Mouse (Mus musculus) kidney, embryonic 15.5 days (tissue): Measurements from ENCODE around the gene 0610010F05Rik. TPM values are rescaled to one million over a fixed set of nuclear protein-coding genes. Genes with fewer than 3 reads are reported as not detected.
"Not testable (repeated sequence)": the region's sequence is repeated elsewhere in the genome, so short reads cannot be mapped to it uniquely, and the experiment has no call there.

Experiments
- ATAC-seq: fragments of 200-750 bp; cut with Nextera tagmentation; replicated peaks from 2 replicates; pipeline ENCODE4 v1.8.0; 2017; ENCODE audit warnings: moderate TSS enrichment; ENCODE audit not compliant: low FRiP score
- H3K27ac ChIP-seq: fragments of 300-500 bp; sonication (generic); 2 replicates; pipeline ENCODE4 v1.5.1; 2015; ENCODE audit warnings: mild to moderate bottlenecking, inconsistent platforms
- H3K27me3 ChIP-seq: fragments of 300-500 bp; sonication (generic); 2 replicates; pipeline ENCODE4 v1.6.1; 2015; ENCODE audit warnings: inconsistent platforms
- H3K36me3 ChIP-seq: fragments of 300-500 bp; sonication (generic); 2 replicates; pipeline ENCODE4 v1.6.1; 2015; ENCODE audit warnings: inconsistent platforms
- H3K4me1 ChIP-seq: fragments of 300-500 bp; sonication (generic); 2 replicates; pipeline ENCODE4 v1.6.1; 2015; ENCODE audit warnings: inconsistent platforms
- H3K4me2 ChIP-seq: fragments of 300-500 bp; sonication (generic); 2 replicates; pipeline ENCODE4 v1.6.1; 2015; ENCODE audit warnings: moderate library complexity, mild to moderate bottlenecking, inconsistent platforms
- H3K4me3 ChIP-seq: fragments of 300-500 bp; sonication (generic); replicated peaks from 2 replicates; pipeline ENCODE4 v1.5.1; 2015; ENCODE audit warnings: mild to moderate bottlenecking, inconsistent platforms
- H3K9ac ChIP-seq: fragments of 300-500 bp; sonication (generic); 2 replicates; pipeline ENCODE4 v1.6.1; 2015; ENCODE audit warnings: mild to moderate bottlenecking, inconsistent platforms
- H3K9me3 ChIP-seq: fragments of 300-500 bp; sonication (generic); replicated peaks from 2 replicates; pipeline ENCODE4 v1.6.1; 2016; ENCODE audit warnings: inconsistent platforms
- WGBS: fragments of 180-500 bp; shearing (Covaris S2); methylation state at CpG from one replicate; pipeline ENCODE4 v1.1.7; 2015; ENCODE audit warnings: mixed read lengths; 5-methylcytosine and 5-hydroxymethylcytosine counted together
- polyA plus RNA-seq: library from polyadenylated mRNA; unstranded; fragments of >200 nt; fragmentation: Nextera tagmentation; extraction: Ambion mirVana; gene quantifications from 2 replicates; pipeline ENCODE4 v1.2.1, GENCODE M21; 2015

0610010F05Rik gene
- polyA plus RNA-seq, 1 experiment from 2014 or later: 23.2 TPM

DNA sequence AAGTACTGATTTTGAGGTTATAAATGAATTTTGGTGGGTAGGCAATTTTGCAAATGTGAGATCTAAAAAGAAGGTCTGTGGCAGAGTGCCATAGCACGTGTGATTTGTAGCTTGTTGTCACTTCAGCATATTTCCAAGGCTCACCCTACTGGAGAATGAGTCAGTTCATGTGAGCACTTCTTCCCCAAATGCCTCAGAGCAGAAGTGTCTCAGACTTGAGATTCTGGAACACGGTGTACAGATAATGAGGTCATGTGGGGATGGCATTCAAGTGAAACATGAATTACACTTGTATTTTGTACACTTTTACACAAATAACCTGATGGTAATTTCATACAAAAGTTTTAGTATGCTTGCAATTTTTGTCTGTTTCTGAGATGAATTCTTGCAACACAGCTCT lies 24.4 kb upstream of the 0610010F05Rik start:
- H3K27me3 ChIP-seq: no peaks in the 10 kb centered on the region
- no peak overlapping the region for H3K4me2 ChIP-seq
- 81% methylated on average over 2 of the region's 2 CpGs for WGBS
- H3K9me3 ChIP-seq: no peaks in the 10 kb centered on the region
- peaks cover 7% of the 10 kb centered on the region; the same call in 1 of the 2 replicates for H3K4me1 ChIP-seq
- no peak for ATAC-seq
- no peak overlapping the region for H3K4me3 ChIP-seq
- no peak overlapping the region for H3K27ac ChIP-seq
- no peak overlapping the region for H3K9ac ChIP-seq
- no peaks in the 10 kb centered on the region; the same call in 1 of the 2 replicates for H3K36me3 ChIP-seq

DNA sequence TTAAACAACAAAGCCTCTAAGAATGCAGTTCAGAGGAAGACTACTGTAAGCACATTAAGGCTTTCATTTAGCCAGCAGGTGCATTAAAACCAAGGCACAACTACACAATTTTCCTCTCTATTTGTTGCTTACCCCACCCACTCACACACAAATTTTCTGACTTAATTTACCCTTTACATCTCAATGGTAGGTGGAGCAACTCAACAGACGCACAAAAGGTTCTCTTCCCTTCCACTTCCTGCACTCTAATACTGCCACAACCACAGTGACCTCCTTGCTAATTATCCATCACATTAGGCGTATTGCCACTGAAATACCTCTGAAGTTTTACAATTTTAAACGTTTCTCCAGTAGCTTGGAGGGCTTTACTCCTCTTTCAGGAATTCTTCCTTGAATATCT lies 20.2 kb upstream of the 0610010F05Rik start:
- Histone ChIP-seq H3K9me3 (no peaks in the 10 kb centered on the region), H3K4me1 (no peaks in the 10 kb centered on the region), H3K9ac (no peak overlapping the region), H3K4me3 (no peak overlapping the region), H3K27me3 (no peaks in the 10 kb centered on the region), H3K36me3 (peaks cover 26% of the 10 kb centered on the region), H3K27ac (no peak overlapping the region), H3K4me2 (no peak overlapping the region)
- no peak for ATAC-seq
- 65% methylated on average over 3 of the region's 3 CpGs for WGBS

DNA sequence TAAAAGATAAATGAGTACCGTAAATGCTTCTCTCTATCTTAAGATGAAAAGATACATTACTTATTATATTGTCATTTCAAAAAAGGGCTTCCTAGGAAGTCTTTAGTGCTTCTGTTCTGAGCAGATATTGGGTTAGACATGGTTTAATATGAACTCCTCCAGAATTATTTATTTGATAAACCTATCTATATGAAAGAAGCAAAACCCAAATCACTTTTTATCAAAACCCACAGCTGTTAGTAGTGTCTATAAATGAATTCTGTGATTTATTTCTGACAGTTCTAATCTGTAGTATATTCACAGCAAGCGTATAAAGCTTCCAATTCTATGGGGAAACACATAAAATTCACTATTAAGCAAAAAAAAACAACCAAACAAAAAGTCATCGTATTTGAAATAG lies 14.4 kb upstream of the 0610010F05Rik start:
- H3K27ac ChIP-seq: no peak overlapping the region
- ATAC-seq: no peak
- H3K9me3 ChIP-seq: no peaks in the 10 kb centered on the region
- H3K4me2 ChIP-seq: no peak overlapping the region
- H3K36me3 ChIP-seq: peaks cover 49% of the 10 kb centered on the region
- no peaks in the 10 kb centered on the region for H3K27me3 ChIP-seq
- no peaks in the 10 kb centered on the region for H3K4me1 ChIP-seq
- H3K4me3 ChIP-seq: no peak overlapping the region
- 91% methylated on average over 3 of the region's 3 CpGs for WGBS
- H3K9ac ChIP-seq: no peak overlapping the region

DNA sequence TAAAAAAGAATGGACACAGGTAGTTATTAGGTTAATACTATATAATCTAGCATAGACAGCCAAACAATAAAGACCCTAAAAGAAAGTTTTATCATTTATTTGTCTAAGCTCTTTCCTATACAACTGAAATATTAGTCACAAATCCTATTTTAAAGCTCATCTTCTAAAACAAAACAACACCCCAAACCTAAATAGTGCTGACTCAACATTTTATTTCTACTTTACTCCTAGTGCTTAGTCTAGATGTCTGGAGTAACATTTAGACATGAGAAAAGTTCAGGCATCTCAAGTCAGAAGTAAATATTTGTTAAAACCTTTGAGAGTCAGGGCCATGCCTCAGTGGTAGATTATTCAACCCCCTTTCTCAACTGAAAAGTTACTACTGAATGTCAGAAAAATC lies 14.0 kb upstream of the 0610010F05Rik start:
- ATAC-seq: no peak
- H3K4me1 ChIP-seq: no peaks in the 10 kb centered on the region
- H3K9me3 ChIP-seq: no peaks in the 10 kb centered on the region
- peaks cover 52% of the 10 kb centered on the region for H3K36me3 ChIP-seq
- H3K27ac ChIP-seq: no peak overlapping the region
- H3K9ac ChIP-seq: no peak overlapping the region
- no peak overlapping the region for H3K4me3 ChIP-seq
- H3K27me3 ChIP-seq: no peaks in the 10 kb centered on the region
- no peak overlapping the region for H3K4me2 ChIP-seq

DNA sequence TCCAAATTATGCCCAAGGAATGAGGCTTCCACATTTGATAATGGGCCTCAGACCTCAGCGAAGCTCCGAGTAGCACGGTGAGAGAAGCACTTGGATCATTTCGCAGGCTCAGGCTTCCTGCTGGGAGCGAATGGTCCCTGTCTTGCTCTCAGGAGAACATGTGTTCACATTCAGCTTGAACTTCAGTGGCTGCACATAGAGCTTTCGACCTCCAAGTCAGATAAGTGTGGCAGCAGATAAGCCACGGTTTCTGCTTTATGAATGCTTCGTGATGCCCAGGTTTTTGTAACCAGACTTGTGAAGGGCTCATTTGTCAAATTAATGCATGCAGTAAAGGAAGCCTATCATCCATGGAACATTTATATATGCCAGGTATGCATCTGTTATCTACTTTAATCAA lies 1.1 kb upstream of the 0610010F05Rik start:
- Histone ChIP-seq H3K36me3 (peaks cover 6% of the 10 kb centered on the region; the same call in 1 of the 2 replicates), H3K4me1 (0 out of 2 replicates have a peak, but pooled peaks cover 9% of the 10 kb centered on the region), H3K4me3 (no peak overlapping the region), H3K9me3 (no peaks in the 10 kb centered on the region), H3K27ac (no peak overlapping the region), H3K4me2 (no peak overlapping the region), H3K9ac (no peak overlapping the region), H3K27me3 (no peaks in the 10 kb centered on the region)
- ATAC-seq: no peak
- WGBS: 74% methylated on average over 8 of the region's 8 CpGs

DNA sequence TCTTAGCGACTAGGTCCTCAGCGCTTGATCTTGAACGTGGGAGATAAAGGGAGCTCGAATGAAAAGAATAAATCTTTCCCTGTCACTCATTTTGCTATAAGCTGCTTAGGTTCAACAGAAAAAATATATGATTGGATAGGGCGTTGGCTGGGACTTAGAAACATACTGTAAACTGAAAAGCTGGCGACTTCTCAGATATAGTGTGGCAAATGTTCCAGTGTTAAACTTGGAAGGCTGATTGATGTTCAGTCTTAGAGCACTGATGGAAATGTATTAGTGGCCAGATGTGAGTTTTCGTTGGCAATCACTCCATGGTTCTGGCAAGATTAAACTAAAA lies 408 bp upstream of the 0610010F05Rik start:
- peak overlapping the region; percentile 90 for H3K4me3 ChIP-seq
- 0 out of 2 replicates have a peak, but pooled peaks cover 7% of the 10 kb centered on the region for H3K4me1 ChIP-seq
- no peaks in the 10 kb centered on the region for H3K9me3 ChIP-seq
- peaks cover 6% of the 10 kb centered on the region; the same call in 1 of the 2 replicates for H3K36me3 ChIP-seq
- H3K27ac ChIP-seq: peak overlapping the region; percentile 30; the same call in 1 of the 2 replicates
- peak overlapping the region; percentile 80 for H3K4me2 ChIP-seq
- H3K9ac ChIP-seq: peak overlapping the region; percentile 18; the same call in 1 of the 2 replicates
- WGBS: 8% methylated on average over 7 of the region's 7 CpGs
- no peaks in the 10 kb centered on the region for H3K27me3 ChIP-seq
- no peak; the same call in 1 of the 2 replicates for ATAC-seq

DNA sequence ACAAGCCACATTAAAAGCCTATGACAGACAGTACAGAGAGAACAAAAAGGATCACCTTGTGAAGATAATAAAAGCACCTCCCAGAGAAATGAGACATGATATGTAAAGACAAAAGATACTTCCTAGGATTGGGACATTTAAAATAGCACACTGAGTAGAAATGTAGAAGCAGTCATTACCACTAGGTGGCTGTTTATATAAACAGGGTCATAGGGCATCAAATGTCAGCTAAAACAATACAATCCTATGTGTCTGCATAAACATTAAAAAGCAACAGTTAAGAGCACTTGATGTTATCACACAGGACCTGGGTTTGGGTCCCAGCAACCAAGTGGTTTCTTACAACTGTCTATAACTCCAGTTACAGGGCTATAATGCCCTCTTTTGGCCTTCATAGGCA lies 2.8 kb downstream of the 0610010F05Rik start:
- Histone ChIP-seq H3K4me3 (no peak overlapping the region), H3K27ac (no peak overlapping the region), H3K9ac (no peak overlapping the region), H3K27me3 (no peaks in the 10 kb centered on the region), H3K4me2 (no peak overlapping the region), H3K4me1 (0 out of 2 replicates have a peak, but pooled peaks cover 7% of the 10 kb centered on the region), H3K36me3 (peaks cover 5% of the 10 kb centered on the region; the same call in 1 of the 2 replicates), H3K9me3 (no peaks in the 10 kb centered on the region)
- no peak for ATAC-seq

DNA sequence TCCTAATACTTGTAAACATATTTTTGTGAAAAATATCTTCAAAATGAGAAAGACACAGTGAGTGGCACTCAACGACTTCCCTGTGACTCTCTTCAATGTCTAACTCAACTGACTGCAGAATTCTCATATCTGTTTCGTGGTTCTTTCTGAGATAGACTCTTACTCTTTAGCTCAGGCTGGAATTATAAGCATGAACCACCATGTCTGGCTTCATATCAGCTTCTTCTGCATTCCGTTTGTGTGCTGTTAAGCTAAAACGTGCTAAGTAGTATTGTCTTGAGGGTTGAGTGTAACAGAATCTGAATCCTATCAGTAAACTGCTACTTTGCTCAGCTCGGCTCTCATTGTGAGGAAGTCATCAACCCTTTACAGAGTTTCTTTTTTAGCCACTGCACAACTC lies 14.4 kb downstream of the 0610010F05Rik start:
- WGBS: 84% methylated on average over 5 of the region's 5 CpGs
- Histone ChIP-seq H3K4me1 (no peaks in the 10 kb centered on the region), H3K36me3 (peaks cover 24% of the 10 kb centered on the region), H3K9me3 (no peaks in the 10 kb centered on the region), H3K9ac (no peak overlapping the region), H3K27ac (no peak overlapping the region), H3K27me3 (no peaks in the 10 kb centered on the region), H3K4me3 (no peak overlapping the region), H3K4me2 (no peak overlapping the region)
- ATAC-seq: no peak

DNA sequence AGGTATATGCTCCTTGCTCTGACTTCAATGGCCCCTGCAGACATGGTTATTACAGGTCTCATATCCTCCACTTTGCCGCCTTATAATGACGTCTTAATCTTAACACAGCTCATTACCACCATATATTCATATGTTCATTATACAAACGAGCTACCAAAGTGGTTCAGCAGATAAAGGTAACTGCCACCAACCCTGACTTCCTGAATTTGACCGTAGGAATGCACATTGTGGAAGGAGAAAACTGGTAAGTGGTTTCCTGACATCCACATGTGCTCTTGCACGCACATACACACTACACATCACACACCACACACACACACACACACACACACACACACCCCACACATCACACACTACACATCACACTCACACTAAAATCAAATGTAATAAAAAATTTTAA lies 18.9 kb downstream of the 0610010F05Rik start:
- 80% methylated on average over 5 of the region's 5 CpGs for WGBS
- ATAC-seq: no peak

DNA sequence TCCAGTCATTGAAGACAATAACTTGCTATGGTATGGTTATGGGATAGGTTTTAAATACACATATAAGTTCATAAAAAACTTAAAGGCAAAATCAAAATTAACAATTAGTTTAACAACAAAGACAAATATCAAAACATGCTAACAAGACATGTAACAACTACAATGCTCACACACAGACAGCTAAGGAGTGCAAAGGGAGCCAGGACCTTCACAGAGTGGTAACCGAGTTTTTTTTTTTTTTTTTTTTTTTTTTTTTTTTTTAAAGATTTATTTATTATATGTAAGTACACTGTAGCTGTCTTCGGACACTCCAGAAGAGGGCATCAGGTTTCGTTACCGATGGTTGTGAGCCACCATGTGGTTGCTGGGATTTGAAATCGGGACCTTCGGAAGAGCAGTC lies 26.1 kb downstream of the 0610010F05Rik start:
- WGBS: 90% methylated on average over 6 of the region's 6 CpGs
- not testable (repeated sequence) for H3K4me1 ChIP-seq, H3K27ac ChIP-seq, ATAC-seq, H3K4me3 ChIP-seq, H3K9me3 ChIP-seq, H3K9ac ChIP-seq, H3K27me3 ChIP-seq, H3K4me2 ChIP-seq
- H3K36me3 ChIP-seq: peaks cover 47% of the 10 kb centered on the region

More for the DNA sequence above, 18.9 kb downstream of the 0610010F05Rik start:
- no peak overlapping the region for H3K9ac ChIP-seq
- H3K4me2 ChIP-seq: no peak overlapping the region
- H3K27ac ChIP-seq: no peak overlapping the region
- H3K36me3 ChIP-seq: peaks cover 24% of the 10 kb centered on the region
- H3K4me1 ChIP-seq: no peaks in the 10 kb centered on the region
- no peak overlapping the region for H3K4me3 ChIP-seq
- no peaks in the 10 kb centered on the region for H3K9me3 ChIP-seq
- H3K27me3 ChIP-seq: no peaks in the 10 kb centered on the region

DNA sequence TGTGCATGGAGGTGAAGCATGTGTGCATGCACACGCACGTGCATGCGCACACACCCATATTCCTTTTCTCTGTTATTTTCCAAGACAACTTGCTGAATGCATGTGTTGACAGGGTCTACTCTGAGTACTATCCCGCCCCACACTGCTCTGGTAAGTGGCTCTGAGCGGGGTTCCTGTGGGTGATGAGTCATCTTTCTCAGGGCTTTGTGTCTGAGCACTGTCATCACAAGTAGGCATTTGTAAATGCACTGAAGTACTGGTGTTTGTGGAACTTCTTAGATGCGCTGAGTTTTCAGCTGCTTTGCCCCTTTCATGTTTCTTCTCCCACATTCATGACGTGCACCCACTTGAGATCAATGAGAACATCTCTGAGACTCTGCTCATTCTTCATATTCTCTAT lies 63.3 kb downstream of the 0610010F05Rik start:
- WGBS: 94% methylated on average over 7 of the region's 7 CpGs
- Histone ChIP-seq H3K27ac (no peak overlapping the region), H3K4me3 (no peak overlapping the region), H3K9ac (no peak overlapping the region), H3K36me3 (peaks cover 26% of the 10 kb centered on the region), H3K9me3 (no peaks in the 10 kb centered on the region), H3K27me3 (no peaks in the 10 kb centered on the region), H3K4me2 (no peak overlapping the region), H3K4me1 (no peaks in the 10 kb centered on the region)
- ATAC-seq: no peak

DNA sequence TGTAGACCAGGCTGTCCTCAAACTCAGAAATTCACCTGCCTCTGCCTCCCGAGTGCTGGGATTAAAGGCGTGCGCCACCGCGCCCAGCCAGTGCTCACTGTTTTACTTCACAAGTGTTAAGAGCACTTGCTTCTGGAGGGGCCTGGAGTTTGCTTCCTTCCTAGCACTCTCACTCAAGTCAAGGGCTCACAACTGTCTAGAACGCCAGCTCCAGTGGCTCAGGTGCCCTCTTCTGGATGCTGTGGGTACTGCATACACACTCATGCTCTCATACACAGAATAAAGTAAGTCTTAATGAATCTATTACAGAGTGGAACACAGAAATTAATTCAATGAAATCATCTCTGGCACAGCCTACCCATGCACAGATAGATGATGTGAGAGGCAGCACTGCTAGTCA lies 67.7 kb downstream of the 0610010F05Rik start:
- peak; percentile 74 for ATAC-seq
- Histone ChIP-seq H3K4me2 (no peak overlapping the region), H3K9me3 (no peaks in the 10 kb centered on the region), H3K4me3 (no peak overlapping the region), H3K27ac (no peak overlapping the region), H3K4me1 (no peaks in the 10 kb centered on the region), H3K36me3 (peaks cover 7% of the 10 kb centered on the region), H3K9ac (no peak overlapping the region), H3K27me3 (no peaks in the 10 kb centered on the region)
- 64% methylated on average over 6 of the region's 6 CpGs for WGBS

DNA sequence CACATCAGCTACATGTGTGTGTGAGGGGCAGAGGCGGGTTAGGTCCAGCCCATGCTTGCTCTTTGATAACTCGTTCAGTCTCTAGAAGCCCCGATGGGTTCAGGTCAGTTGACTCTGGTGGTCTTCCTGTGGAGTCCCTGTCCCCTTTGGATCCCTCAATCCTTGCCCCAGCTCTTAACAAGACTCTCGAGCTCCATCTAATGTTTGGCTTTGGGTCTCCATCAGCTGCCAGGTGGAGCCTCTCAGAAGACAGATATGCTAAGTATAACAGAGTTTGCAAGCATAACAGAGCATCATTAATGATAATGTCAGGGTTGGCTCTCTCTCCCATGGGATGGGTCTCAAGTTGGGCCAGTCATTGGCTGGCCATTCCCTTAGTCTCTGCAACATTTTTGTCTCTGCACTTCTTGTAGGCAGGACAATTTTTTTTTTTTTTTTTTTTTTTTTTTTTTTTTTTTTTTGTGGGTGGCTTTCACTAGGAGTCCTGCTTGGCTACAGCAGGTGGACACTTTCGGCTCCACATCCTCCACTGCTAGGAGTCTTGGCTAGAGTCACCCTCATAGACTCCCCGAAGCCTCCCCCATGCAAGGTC lies 76.3 kb downstream of the 0610010F05Rik start:
- H3K27me3 ChIP-seq: no peaks in the 10 kb centered on the region
- no peak overlapping the region for H3K4me2 ChIP-seq
- WGBS: 61% methylated on average over 6 of the region's 6 CpGs
- no peaks in the 10 kb centered on the region for H3K9me3 ChIP-seq
- no peaks in the 10 kb centered on the region for H3K4me1 ChIP-seq
- ATAC-seq: no peak
- no peak overlapping the region for H3K27ac ChIP-seq
- H3K9ac ChIP-seq: no peak overlapping the region
- no peak overlapping the region for H3K4me3 ChIP-seq
- no peaks in the 10 kb centered on the region for H3K36me3 ChIP-seq
